Mouse (Mus musculus): ENCODE data around the gene Cntnap2. TPM values are rescaled to one million over a fixed set of nuclear protein-coding genes. Genes with fewer than 3 reads are reported as not detected.

Cntnap2 gene
- polyA plus RNA-seq, 1 experiment from 2014 or later, result 1.3 TPM

GRCm38 (mm10) chr6:45271537-45271936 is 212.4 kb downstream of the Cntnap2 start:
- 91% methylated on average over 2 of the region's 2 CpGs for WGBS
- Histone ChIP-seq H3K27ac (ENCODE audit: low read depth) (no peak overlapping the region), H3K4me1 (replicated peaks; ENCODE audit: control insufficient read depth, insufficient read depth, low read length) (no peaks in the 10 kb centered on the region), H3K36me3 (ENCODE audit: control insufficient read depth, insufficient read depth, low read length) (no peaks in the 10 kb centered on the region), H3K9me3 (ENCODE audit: control insufficient read depth, low read length) (no peaks in the 10 kb centered on the region), H3K4me2 (ENCODE audit: low read length) (no peak overlapping the region), H3K9ac (ENCODE audit: low read length) (no peak overlapping the region), H3K4me3 (ENCODE audit: low read depth, low read length) (no peak overlapping the region), H3K27me3 (replicated peaks; ENCODE audit: control insufficient read depth, insufficient read depth, low read length) (no peaks in the 10 kb centered on the region)
- DNase-seq (ENCODE audit: low spot score) (no peak), ATAC-seq (replicated peaks; ENCODE audit: low FRiP score, low TSS enrichment, low read depth) (no peak)

- Histone ChIP-seq H3K4me3 (ENCODE audit: low read depth, low read length) (no peak overlapping the region), H3K9me3 (ENCODE audit: control insufficient read depth, low read length) (no peaks in the 10 kb centered on the region), H3K27me3 (replicated peaks; ENCODE audit: control insufficient read depth, insufficient read depth, low read length) (no peaks in the 10 kb centered on the region), H3K4me2 (ENCODE audit: low read length) (no peak overlapping the region), H3K36me3 (ENCODE audit: control insufficient read depth, insufficient read depth, low read length) (no peaks in the 10 kb centered on the region), H3K4me1 (replicated peaks; ENCODE audit: control insufficient read depth, insufficient read depth, low read length) (no peaks in the 10 kb centered on the region), H3K27ac (ENCODE audit: low read depth) (no peak overlapping the region), H3K9ac (ENCODE audit: low read length) (no peak overlapping the region)
- DNase-seq (ENCODE audit: low spot score) (no peak), ATAC-seq (replicated peaks; ENCODE audit: low FRiP score, low TSS enrichment, low read depth) (no peak)
- 44% methylated on average over 1 of the region's 1 CpGs for WGBS
Observed at GRCm38 (mm10) chr6:45273259-45273775, 214.2 kb downstream of the Cntnap2 start.

DNA sequence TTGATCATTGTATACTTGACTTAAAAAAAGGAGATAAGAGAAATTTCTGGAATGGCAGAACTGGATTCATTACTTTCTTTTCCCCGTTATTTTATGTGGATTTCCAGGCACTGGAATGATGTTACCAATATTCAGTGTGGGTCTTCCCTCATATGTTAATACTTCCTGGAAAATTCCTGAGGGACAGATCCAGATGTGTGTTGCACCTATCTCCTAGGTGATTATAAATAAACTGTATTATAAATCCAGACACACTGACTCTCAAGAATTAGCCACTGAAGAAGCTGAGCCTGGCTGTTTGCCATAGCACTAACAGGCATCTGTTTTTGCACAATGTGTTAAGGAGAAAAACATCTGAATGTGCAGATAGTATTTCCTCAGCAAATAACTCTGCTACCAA is 231.0 kb downstream of the Cntnap2 start:
- no peaks in the 10 kb centered on the region for H3K27me3 ChIP-seq (replicated peaks; ENCODE audit: control insufficient read depth, insufficient read depth, low read length)
- no peak overlapping the region for H3K4me3 ChIP-seq (ENCODE audit: low read depth, low read length)
- H3K36me3 ChIP-seq (ENCODE audit: control insufficient read depth, insufficient read depth, low read length), result no peaks in the 10 kb centered on the region
- no peak overlapping the region for H3K4me2 ChIP-seq (ENCODE audit: low read length)
- no peaks in the 10 kb centered on the region for H3K9me3 ChIP-seq (ENCODE audit: control insufficient read depth, low read length)
- ATAC-seq (replicated peaks; ENCODE audit: low FRiP score, low TSS enrichment, low read depth) (no peak), DNase-seq (ENCODE audit: low spot score) (no peak)
- no peak overlapping the region for H3K9ac ChIP-seq (ENCODE audit: low read length)
- no peaks in the 10 kb centered on the region for H3K4me1 ChIP-seq (replicated peaks; ENCODE audit: control insufficient read depth, insufficient read depth, low read length)
- no peak overlapping the region for H3K27ac ChIP-seq (ENCODE audit: low read depth)
- WGBS, result 74% methylated on average over 1 of the region's 1 CpGs

DNA sequence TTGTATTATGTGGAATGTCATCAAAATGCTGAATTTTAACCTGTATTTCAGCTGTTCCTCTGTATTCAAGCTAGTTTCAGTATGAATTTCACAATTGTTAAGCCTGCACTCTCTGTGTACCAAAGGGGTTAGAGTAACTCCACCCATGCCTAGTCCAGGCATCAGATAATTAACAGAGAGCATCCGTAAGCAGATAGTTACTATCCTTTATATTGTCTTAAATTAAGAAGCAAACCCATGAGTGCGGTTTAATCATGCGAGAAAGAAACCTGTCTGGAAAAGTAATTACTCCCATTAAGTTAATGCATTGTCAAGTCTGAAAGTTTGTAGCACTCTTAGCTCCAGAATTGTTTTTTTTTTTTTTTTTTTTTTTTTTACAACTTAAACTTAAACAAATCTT is 258.3 kb downstream of the Cntnap2 start:
- Histone ChIP-seq H3K36me3 (ENCODE audit: control insufficient read depth, insufficient read depth, low read length) (no peaks in the 10 kb centered on the region), H3K9ac (ENCODE audit: low read length) (no peak overlapping the region), H3K9me3 (ENCODE audit: control insufficient read depth, low read length) (no peaks in the 10 kb centered on the region), H3K4me2 (ENCODE audit: low read length) (no peak overlapping the region), H3K4me1 (replicated peaks; ENCODE audit: control insufficient read depth, insufficient read depth, low read length) (no peaks in the 10 kb centered on the region), H3K4me3 (ENCODE audit: low read depth, low read length) (no peak overlapping the region), H3K27me3 (replicated peaks; ENCODE audit: control insufficient read depth, insufficient read depth, low read length) (no peaks in the 10 kb centered on the region), H3K27ac (ENCODE audit: low read depth) (no peak overlapping the region)
- 78% methylated on average over 3 of the region's 3 CpGs for WGBS
- ATAC-seq (replicated peaks; ENCODE audit: low FRiP score, low TSS enrichment, low read depth) (no peak), DNase-seq (ENCODE audit: low spot score) (no peak)

- DNase-seq (ENCODE audit: low spot score) (peak; percentile 70), ATAC-seq (replicated peaks; ENCODE audit: low FRiP score, low TSS enrichment, low read depth) (no peak)
- no peaks in the 10 kb centered on the region for H3K27me3 ChIP-seq (replicated peaks; ENCODE audit: control insufficient read depth, insufficient read depth, low read length)
- H3K9me3 ChIP-seq (ENCODE audit: control insufficient read depth, low read length), result no peaks in the 10 kb centered on the region
- H3K9ac ChIP-seq (ENCODE audit: low read length), result no peak overlapping the region
- H3K27ac ChIP-seq (ENCODE audit: low read depth), result no peak overlapping the region
- H3K4me1 ChIP-seq (replicated peaks; ENCODE audit: control insufficient read depth, insufficient read depth, low read length), result no peaks in the 10 kb centered on the region
- no peak overlapping the region for H3K4me2 ChIP-seq (ENCODE audit: low read length)
- H3K4me3 ChIP-seq (ENCODE audit: low read depth, low read length), result no peak overlapping the region
- H3K36me3 ChIP-seq (ENCODE audit: control insufficient read depth, insufficient read depth, low read length), result no peaks in the 10 kb centered on the region
- 2% methylated on average over 2 of the region's 2 CpGs for WGBS
Observed at GRCm38 (mm10) chr6:45323505-45323904, 264.3 kb downstream of the Cntnap2 start.

- no peak overlapping the region for H3K9ac ChIP-seq (ENCODE audit: low read length)
Observed at GRCm38 (mm10) chr6:45327952-45328485, 268.9 kb downstream of the Cntnap2 start.

DNA sequence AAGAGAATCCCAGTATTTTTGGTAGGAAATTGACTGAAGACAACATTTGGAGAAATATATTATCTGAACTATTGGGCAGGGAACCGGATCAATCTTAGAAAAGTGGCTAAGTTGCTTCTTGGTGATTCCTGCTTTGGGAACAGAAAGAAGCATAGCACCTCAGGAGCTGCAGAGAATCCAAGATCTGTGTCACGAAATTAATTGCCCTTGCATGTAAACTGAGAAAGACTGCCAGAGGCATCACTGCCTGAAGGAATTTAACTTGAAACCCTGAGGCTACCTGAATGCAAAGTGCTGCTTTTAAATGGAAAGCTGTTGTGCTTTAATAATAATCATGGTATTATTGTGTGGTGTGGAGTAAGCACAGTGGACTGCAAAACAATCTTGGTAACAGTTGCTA is 286.2 kb downstream of the Cntnap2 start:
- no peaks in the 10 kb centered on the region for H3K27me3 ChIP-seq (replicated peaks; ENCODE audit: control insufficient read depth, insufficient read depth, low read length)
- no peak overlapping the region for H3K9ac ChIP-seq (ENCODE audit: low read length)
- no peak overlapping the region for H3K4me3 ChIP-seq (ENCODE audit: low read depth, low read length)
- no peaks in the 10 kb centered on the region for H3K36me3 ChIP-seq (ENCODE audit: control insufficient read depth, insufficient read depth, low read length)
- DNase-seq (ENCODE audit: low spot score) (no peak), ATAC-seq (replicated peaks; ENCODE audit: low FRiP score, low TSS enrichment, low read depth) (no peak)
- H3K4me1 ChIP-seq (replicated peaks; ENCODE audit: control insufficient read depth, insufficient read depth, low read length), result no peaks in the 10 kb centered on the region
- 69% methylated on average over 2 of the region's 2 CpGs for WGBS
- no peak overlapping the region for H3K27ac ChIP-seq (ENCODE audit: low read depth)
- H3K9me3 ChIP-seq (ENCODE audit: control insufficient read depth, low read length), result no peaks in the 10 kb centered on the region
- H3K4me2 ChIP-seq (ENCODE audit: low read length), result no peak overlapping the region

More at GRCm38 (mm10) chr6:45327952-45328485, 268.9 kb downstream of the Cntnap2 start:
- no peak overlapping the region for H3K4me3 ChIP-seq (ENCODE audit: low read depth, low read length)
- H3K27ac ChIP-seq (ENCODE audit: low read depth), result no peak overlapping the region
- no peak for DNase-seq (ENCODE audit: low spot score)
- no peaks in the 10 kb centered on the region for H3K36me3 ChIP-seq (ENCODE audit: control insufficient read depth, insufficient read depth, low read length)
- H3K9me3 ChIP-seq (ENCODE audit: control insufficient read depth, low read length), result no peaks in the 10 kb centered on the region
- no peaks in the 10 kb centered on the region for H3K4me1 ChIP-seq (replicated peaks; ENCODE audit: control insufficient read depth, insufficient read depth, low read length)
- ATAC-seq (replicated peaks; ENCODE audit: low FRiP score, low TSS enrichment, low read depth), result no peak
- H3K4me2 ChIP-seq (ENCODE audit: low read length), result no peak overlapping the region
- WGBS, result 87% methylated on average over 3 of the region's 3 CpGs
- no peaks in the 10 kb centered on the region for H3K27me3 ChIP-seq (replicated peaks; ENCODE audit: control insufficient read depth, insufficient read depth, low read length)

GRCm38 (mm10) chr6:45345953-45346352 is 286.8 kb downstream of the Cntnap2 start:
- no peak overlapping the region for H3K4me3 ChIP-seq (ENCODE audit: low read depth, low read length)
- no peak overlapping the region for H3K27ac ChIP-seq (ENCODE audit: low read depth)
- no peak overlapping the region for H3K4me2 ChIP-seq (ENCODE audit: low read length)
- H3K36me3 ChIP-seq (ENCODE audit: control insufficient read depth, insufficient read depth, low read length), result no peaks in the 10 kb centered on the region
- H3K27me3 ChIP-seq (replicated peaks; ENCODE audit: control insufficient read depth, insufficient read depth, low read length), result no peaks in the 10 kb centered on the region
- no peaks in the 10 kb centered on the region for H3K4me1 ChIP-seq (replicated peaks; ENCODE audit: control insufficient read depth, insufficient read depth, low read length)
- no peak overlapping the region for H3K9ac ChIP-seq (ENCODE audit: low read length)
- no peak for DNase-seq (ENCODE audit: low spot score)
- ATAC-seq (replicated peaks; ENCODE audit: low FRiP score, low TSS enrichment, low read depth), result no peak
- H3K9me3 ChIP-seq (ENCODE audit: control insufficient read depth, low read length), result no peaks in the 10 kb centered on the region

GRCm38 (mm10) chr6:45366442-45366841 is 307.3 kb downstream of the Cntnap2 start:
- Histone ChIP-seq H3K9me3 (ENCODE audit: control insufficient read depth, low read length) (no peaks in the 10 kb centered on the region), H3K4me1 (replicated peaks; ENCODE audit: control insufficient read depth, insufficient read depth, low read length) (no peaks in the 10 kb centered on the region), H3K36me3 (ENCODE audit: control insufficient read depth, insufficient read depth, low read length) (no peaks in the 10 kb centered on the region), H3K27ac (ENCODE audit: low read depth) (no peak overlapping the region), H3K27me3 (replicated peaks; ENCODE audit: control insufficient read depth, insufficient read depth, low read length) (no peaks in the 10 kb centered on the region), H3K9ac (ENCODE audit: low read length) (no peak overlapping the region), H3K4me3 (ENCODE audit: low read depth, low read length) (no peak overlapping the region), H3K4me2 (ENCODE audit: low read length) (no peak overlapping the region)
- no peak for DNase-seq (ENCODE audit: low spot score)
- WGBS, result 8% methylated on average over 1 of the region's 1 CpGs
- no peak for ATAC-seq (replicated peaks; ENCODE audit: low FRiP score, low TSS enrichment, low read depth)

Measured in intestine, embryonic 14.5 days (tissue).